Mouse (Mus musculus): Measurements from ENCODE around the gene Cdk8.
"Not testable (repeated sequence)": the region's sequence is repeated elsewhere in the genome, so short reads cannot be mapped to it uniquely, and the experiment has no call there.

Gene Cdk8

GRCm38 (mm10) chr5:146230864-146231654 is at the start of gene Cdk8:
Gene Cdk8, plus strand, starts transcription at chr5:146231230.
- DNase-seq (ENCODE audit: low spot score), result peak; percentile 98

- not testable (repeated sequence) for DNase-seq (ENCODE audit: low spot score)
Observed at GRCm38 (mm10) chr5:146185204-146185603, 45.8 kb upstream of the Cdk8 start, which contains the start of gene 1700001J03Rik. Gene 1700001J03Rik, minus strand, starts transcription at chr5:146185304.

GRCm38 (mm10) chr5:146187441-146187840 is 43.6 kb upstream of the Cdk8 start:
- DNase-seq (ENCODE audit: low spot score), result peak; percentile 46

DNA sequence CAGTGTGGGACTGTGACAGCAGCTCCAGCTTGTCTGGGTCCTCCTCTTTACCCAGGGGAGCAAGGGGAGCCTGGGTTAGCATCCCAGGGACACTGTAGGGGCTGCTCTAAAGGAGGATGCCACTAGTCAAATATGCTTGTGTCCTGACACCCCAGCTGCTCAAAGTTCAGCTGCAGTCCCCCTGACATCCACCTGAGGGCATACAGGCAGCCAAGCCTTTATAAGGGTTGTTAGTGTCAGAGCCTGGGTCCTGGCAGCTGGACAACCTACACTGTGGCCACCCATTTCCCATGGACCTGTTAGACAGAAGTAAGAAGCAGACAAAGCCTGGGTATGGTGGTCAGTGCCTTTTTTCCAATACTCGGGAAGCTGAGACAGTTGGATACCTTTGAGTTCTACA is 42.9 kb upstream of the Cdk8 start:
- DNase-seq (ENCODE audit: low spot score), result no peak

DNA sequence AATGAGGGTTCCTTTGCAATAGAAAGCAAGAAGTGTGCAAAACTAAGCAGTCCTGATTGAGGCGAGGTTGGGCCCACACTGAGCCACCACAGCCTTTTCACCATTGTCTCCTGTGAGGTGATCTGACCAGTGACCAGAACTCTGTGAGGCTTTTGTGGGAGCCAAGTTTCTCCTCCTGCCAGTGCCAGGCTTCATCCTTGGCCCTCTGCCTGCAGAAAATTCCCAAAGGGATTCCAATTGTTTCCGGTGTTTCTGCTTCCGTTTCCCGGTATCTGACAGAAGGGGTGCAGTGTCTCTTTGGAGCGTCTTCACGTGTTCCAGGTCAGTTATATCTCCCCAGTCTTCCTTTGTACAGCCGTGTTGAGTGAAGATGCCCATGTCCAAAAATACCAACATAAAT is 42.3 kb upstream of the Cdk8 start:
- no peak for DNase-seq (ENCODE audit: low spot score)

GRCm38 (mm10) chr5:146190093-146190492 is 40.9 kb upstream of the Cdk8 start:
- no peak for DNase-seq (ENCODE audit: low spot score)

DNA sequence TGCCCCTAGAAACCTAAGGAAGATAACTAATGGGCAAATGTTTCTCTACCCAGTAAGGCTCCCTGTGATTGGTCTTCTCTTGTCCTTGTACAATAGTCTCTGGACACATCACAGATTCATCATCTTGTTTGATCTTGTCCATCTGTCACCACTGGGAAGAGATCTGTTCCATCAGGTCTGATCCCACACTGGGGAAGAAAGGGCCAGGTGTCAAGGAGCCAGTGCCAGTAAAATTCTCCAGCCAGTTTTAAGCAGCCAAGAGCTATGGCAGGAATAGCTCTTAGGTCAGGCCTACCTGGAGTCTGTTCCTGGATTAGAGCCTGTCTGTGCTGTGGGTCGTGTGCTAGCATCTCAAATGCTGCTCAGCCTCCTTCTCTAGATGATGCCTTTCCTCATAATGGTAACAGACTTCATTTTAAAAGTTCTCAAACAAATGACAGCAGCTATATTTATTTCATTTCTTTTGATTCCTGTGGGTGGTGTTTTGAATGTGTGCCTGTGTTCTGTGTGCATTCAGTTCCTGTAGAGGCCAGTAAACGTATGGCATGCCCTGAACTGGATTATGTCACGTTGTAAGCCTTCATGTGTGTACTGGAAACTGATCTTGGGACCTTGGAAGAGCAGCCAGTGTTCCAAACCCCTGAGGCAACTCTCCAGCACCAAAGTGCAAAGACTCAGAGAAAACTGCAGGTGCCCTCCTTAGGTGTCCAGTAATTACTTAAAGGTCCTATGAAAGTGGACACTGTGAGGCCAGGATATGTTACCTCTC is 40.3 kb upstream of the Cdk8 start:
- no peak for DNase-seq (ENCODE audit: low spot score)

DNA sequence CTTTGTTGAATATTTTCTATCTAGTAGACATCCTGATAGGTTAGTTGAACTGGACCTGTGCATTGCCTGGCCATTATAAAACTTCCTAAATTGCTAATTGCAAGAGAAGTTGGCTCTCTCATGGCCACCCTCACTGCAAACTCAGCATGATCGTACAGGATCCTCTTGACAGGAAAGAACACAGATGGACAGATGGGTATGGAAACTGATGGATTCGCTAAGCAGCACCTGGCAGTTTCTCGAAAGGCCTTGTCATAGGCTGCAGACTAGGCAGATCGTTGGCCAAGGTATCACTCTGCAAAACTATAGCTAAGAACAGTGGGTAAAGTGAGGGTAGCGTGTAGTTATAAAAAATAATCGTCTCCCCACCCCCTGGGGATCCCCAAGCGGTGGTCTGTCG is 37.7 kb upstream of the Cdk8 start:
- DNase-seq (ENCODE audit: low spot score), result no peak

- DNase-seq (ENCODE audit: low spot score), result no peak
Observed at GRCm38 (mm10) chr5:146199073-146199472, 32.0 kb upstream of the Cdk8 start.

DNA sequence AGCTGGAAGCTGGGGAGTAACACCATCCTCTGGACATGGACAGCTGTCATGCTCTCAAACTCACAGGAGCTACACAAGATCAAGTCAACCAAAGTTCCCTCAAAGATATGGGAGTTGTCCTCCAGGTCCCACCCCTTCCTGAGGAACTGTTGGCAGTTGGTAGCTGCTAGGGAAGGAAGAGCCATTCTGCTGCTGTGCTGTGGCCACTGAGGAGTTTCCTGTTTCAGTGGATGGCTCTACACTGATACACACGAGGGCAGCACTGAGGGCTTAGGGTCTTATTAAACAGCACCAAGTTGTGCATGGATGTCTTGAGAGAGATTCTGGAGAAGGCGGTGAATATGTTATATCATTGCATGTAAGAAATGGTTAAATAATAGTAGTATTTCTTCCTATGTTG is 31.5 kb upstream of the Cdk8 start:
- DNase-seq (ENCODE audit: low spot score), result no peak

- no peak for DNase-seq (ENCODE audit: low spot score)
Observed at GRCm38 (mm10) chr5:146200580-146200979, 30.4 kb upstream of the Cdk8 start.

- DNase-seq (ENCODE audit: low spot score), result no peak
Observed at GRCm38 (mm10) chr5:146203921-146204320, 27.1 kb upstream of the Cdk8 start.

DNA sequence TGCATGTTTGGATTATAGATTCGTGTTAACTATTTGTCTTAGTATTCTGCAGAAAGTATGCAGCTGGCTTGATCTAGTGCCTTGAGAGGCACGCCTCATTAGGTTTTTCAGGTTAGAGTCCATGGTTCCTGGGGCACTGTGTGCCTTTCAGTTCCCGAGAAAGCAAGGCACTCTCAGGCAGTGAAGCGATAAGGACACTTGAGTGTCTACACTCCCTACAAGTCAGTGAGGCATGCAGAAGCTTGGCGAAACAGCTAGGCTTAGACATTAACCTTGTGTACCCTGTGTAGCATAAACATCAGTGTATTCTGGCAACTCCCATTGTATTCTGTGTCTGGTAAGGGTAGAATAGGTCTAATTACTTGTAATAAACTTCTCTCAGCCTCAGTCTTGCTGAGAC is 25.5 kb upstream of the Cdk8 start:
- DNase-seq (ENCODE audit: low spot score), result no peak

- no peak for DNase-seq (ENCODE audit: low spot score)
Observed at GRCm38 (mm10) chr5:146220501-146220878, 10.5 kb upstream of the Cdk8 start.

GRCm38 (mm10) chr5:146220879-146221714 is 9.9 kb upstream of the Cdk8 start, which contains the start of gene Rnf6:
Gene Rnf6, minus strand, starts transcription at chr5:146221555.
- DNase-seq (ENCODE audit: low spot score), result peak; percentile 94

- DNase-seq (ENCODE audit: low spot score), result no peak
Observed at GRCm38 (mm10) chr5:146221722-146222121, 9.3 kb upstream of the Cdk8 start.

DNA sequence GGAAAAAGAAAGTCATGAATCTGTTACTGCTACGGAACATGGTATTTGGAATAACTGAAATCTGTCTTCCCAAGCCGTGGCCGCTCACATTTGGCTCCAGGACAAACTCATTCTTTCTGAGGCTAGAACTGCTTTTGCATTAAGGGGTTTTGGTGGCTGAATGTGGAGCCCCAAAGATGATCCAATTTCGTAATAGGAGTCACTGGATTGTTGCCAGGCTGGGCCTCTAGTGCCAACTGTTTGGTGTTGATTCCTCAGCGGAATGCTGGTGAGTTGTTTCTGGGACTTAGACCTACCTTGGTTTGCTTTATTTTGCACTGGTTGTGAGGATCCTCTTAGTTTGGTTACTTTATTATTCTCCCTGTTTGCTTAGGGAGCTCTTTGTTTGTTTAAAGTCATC is 7.2 kb upstream of the Cdk8 start:
- no peak for DNase-seq (ENCODE audit: low spot score)

DNA sequence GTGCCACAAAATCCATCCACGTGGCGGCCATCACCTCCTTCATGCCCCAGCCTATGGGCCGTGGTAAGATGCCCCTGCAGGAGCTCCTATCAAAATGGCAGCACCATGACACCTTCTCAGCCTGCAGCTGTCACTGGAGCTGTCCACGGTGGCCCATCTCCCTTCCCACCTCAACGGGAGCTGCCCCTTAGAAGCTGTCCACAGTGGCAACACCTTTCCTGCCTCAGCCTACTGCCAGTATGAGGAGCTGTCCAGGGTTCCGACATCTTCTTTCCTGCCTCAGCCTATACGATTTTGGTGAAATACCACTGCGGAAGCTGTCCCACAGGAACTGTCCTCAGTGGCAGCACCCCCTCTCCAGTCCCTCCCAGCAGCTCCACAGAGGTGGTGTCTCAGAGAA is 3.5 kb upstream of the Cdk8 start:
- DNase-seq (ENCODE audit: low spot score), result no peak

- DNase-seq (ENCODE audit: low spot score), result no peak
Observed at GRCm38 (mm10) chr5:146229869-146230650, 970 bp upstream of the Cdk8 start.

GRCm38 (mm10) chr5:146231655-146231996 is 596 bp downstream of the Cdk8 start:
- DNase-seq (ENCODE audit: low spot score), result peak; percentile 24

DNA sequence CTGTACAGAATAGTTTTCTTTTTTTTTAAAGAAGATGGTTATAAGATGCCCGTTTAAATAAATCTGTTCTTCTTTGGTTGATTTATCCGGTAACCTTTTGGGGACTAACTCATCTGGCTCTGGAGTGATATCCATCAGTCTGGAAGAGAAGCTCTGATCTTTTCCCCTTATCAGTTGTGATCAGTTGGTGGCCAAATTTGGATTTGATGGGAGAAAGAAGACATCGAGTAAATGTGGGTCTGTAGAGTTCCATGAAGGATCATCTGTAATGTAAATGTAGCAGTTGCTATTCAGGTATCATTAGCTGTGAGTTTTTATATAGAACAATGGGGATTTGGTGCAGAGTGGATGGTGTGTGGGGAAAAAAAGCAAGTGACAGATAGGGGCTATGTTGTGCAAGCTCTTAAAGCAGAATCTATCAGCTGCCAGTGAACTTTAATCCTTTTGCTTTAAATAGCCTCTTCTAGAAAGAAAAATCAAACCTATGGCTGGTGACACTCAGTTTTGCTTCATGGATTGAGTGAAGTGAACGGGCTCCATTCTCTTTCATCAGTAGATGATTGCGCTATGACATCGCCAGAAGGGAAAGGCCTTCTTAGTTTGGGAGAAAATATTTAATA is 1.1 kb downstream of the Cdk8 start:
- no peak for DNase-seq (ENCODE audit: low spot score)

Data from embryo, embryonic 10 days (tissue).